Mouse (Mus musculus): ENCODE measurements at regions not wholly inside any gene's neighbourhood (a gene's known extent, or its start where the extent isn't known, plus 50 kb on each side); places are given as distances from the start of the nearest gene placed in this dataset.

DNA sequence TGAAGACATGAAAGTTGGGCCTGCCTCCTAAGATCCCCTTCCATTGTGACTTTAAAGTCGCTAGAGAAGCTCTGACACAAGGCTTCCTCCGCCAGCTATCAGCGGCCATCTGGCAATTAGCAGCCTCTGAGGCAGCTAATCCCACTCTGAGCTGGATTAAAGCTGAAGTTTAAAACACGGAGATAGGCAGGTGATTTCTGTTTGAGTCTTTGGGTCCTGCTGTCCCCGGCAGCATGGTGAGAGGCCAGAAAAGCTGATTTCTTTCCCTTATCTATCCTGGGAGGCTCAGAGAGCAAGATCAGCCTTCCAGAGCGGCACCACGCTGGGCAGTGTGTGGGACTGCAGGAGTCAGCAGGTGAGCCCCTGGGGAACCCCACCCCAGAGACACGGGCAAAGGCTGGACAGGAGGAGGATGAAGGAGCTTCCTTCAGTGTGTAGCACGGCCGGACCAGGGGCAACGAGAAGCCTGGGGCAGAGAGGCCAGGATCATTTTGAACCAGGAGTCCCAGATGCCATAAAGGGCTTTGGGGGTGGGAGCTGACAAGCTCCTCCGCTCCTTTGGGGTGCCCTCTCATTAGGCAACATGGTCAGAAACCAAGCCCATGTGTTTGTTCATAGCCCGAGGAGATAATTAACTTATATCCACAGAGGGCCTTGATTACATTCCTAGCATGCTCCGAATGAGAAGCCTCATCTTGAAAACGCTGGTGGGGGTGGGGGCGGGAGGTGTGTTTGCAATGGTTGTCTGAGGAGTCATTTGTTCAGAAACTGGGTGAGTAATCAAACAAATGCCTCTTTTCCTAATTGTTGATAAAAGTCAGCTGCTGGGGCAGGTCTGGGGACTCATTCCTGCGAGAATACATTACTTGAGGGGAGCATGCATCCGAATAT, 432.8 kb upstream of the Klhl29 start:
- H3K36me3 ChIP-seq (ENCODE audit: control insufficient read depth, insufficient read depth, low read length): no peaks in the 10 kb centered on the region
- WGBS: 12% methylated on average over 18 of the region's 18 CpGs
- H3K9me3 ChIP-seq (ENCODE audit: control insufficient read depth, low read length): no peaks in the 10 kb centered on the region
- no peak overlapping the region for H3K4me2 ChIP-seq (ENCODE audit: low read depth, low read length, severe bottlenecking)
- H3K9ac ChIP-seq (ENCODE audit: low read length): no peak overlapping the region
- no peak overlapping the region for H3K4me3 ChIP-seq (ENCODE audit: low read depth, low read length)
- ATAC-seq (replicated peaks; ENCODE audit: low FRiP score): peak; percentile 27; the same call in 1 of the 2 replicates
- H3K4me1 ChIP-seq (replicated peaks; ENCODE audit: control insufficient read depth, insufficient read depth, low read length): peaks cover 4% of the 10 kb centered on the region; the same call in 1 of the 2 replicates
- no peaks in the 10 kb centered on the region for H3K27me3 ChIP-seq (ENCODE audit: control insufficient read depth, insufficient read depth, low read length)
- DNase-seq (ENCODE audit: low spot score): no peak
- H3K27ac ChIP-seq (ENCODE audit: low read depth, low read length): no peak overlapping the region

- no peak for DNase-seq (ENCODE audit: low spot score)
- Histone ChIP-seq H3K27me3 (ENCODE audit: control insufficient read depth, insufficient read depth, low read length) (no peaks in the 10 kb centered on the region), H3K36me3 (ENCODE audit: control insufficient read depth, insufficient read depth, low read length) (no peaks in the 10 kb centered on the region), H3K4me2 (ENCODE audit: low read depth, low read length, severe bottlenecking) (no peak overlapping the region), H3K27ac (ENCODE audit: low read depth, low read length) (no peak overlapping the region), H3K9ac (ENCODE audit: low read length) (no peak overlapping the region), H3K4me3 (ENCODE audit: low read depth, low read length) (no peak overlapping the region), H3K9me3 (ENCODE audit: control insufficient read depth, low read length) (no peaks in the 10 kb centered on the region), H3K4me1 (replicated peaks; ENCODE audit: control insufficient read depth, insufficient read depth, low read length) (peaks cover 4% of the 10 kb centered on the region; the same call in 1 of the 2 replicates)
- ATAC-seq (replicated peaks; ENCODE audit: low FRiP score): no peak
- WGBS: 92% methylated on average over 2 of the region's 2 CpGs
Measured at GRCm38 (mm10) chr12:5805731-5806130, 430.2 kb upstream of the Klhl29 start.

DNA sequence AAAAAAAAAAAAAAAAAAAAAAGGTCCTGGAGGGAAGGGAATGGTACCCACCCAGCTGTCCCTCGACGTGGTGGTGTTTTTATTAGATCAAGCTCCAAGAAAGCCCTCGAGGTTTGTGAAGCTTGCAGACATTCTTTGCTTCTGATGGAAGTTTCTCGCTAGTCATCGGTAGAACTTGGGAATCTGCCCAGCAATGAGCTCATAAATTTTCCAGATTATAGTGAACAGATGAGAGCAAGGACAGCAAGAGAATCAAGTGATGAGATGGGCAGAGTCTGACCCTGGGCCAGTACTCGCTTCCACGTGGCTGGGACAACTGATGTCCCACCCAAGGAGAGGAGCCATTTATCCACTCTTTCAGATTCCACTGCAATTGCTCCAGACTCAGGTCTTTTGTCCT, 417.6 kb upstream of the Klhl29 start:
- Histone ChIP-seq H3K36me3 (ENCODE audit: control insufficient read depth, insufficient read depth, low read length) (no peaks in the 10 kb centered on the region), H3K27me3 (ENCODE audit: control insufficient read depth, insufficient read depth, low read length) (no peaks in the 10 kb centered on the region), H3K4me1 (replicated peaks; ENCODE audit: control insufficient read depth, insufficient read depth, low read length) (no peaks in the 10 kb centered on the region), H3K9ac (ENCODE audit: low read length) (no peak overlapping the region), H3K4me3 (ENCODE audit: low read depth, low read length) (no peak overlapping the region), H3K9me3 (ENCODE audit: control insufficient read depth, low read length) (no peaks in the 10 kb centered on the region), H3K4me2 (ENCODE audit: low read depth, low read length, severe bottlenecking) (no peak overlapping the region), H3K27ac (ENCODE audit: low read depth, low read length) (no peak overlapping the region)
- no peak for ATAC-seq (replicated peaks; ENCODE audit: low FRiP score)
- no peak for DNase-seq (ENCODE audit: low spot score)
- WGBS: 85% methylated on average over 7 of the region's 7 CpGs

DNA sequence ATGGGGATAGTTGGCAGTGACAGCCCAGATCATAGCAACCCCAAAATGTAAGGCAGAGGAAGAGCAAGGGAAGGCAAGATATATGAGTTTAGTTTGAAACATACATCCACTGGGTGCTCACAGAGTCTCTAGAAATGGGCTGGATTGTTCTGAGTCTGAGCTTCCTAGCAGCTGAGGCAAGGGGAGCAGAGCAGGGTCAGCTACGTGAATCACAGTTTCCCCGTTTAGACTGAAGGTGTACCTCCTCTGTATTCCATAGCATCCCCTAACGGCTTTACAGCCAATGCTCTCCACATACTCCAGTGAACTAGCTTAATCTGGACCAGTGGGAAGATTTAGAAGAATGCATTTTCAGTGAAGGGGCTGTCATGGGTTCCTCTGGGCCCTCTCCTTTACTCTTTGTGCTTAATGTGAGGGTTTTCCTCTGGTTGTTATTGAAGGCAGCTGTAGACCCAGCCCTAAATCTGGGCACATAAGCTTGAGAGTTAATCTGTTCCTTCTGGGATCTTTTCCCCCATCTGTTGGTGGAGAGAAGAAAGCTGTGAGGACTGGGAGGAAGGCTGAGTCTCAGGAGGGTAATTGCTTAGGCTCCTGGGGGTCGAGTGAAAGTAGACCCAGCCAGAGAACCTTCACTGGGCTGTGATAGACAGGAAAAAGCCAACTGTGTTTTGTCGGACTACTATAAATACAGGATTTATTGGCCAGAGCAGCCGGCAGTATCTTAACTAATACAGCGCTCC, 411.8 kb upstream of the Klhl29 start:
- Histone ChIP-seq H3K4me2 (ENCODE audit: low read depth, low read length, severe bottlenecking) (no peak overlapping the region), H3K36me3 (ENCODE audit: control insufficient read depth, insufficient read depth, low read length) (no peaks in the 10 kb centered on the region), H3K4me1 (replicated peaks; ENCODE audit: control insufficient read depth, insufficient read depth, low read length) (no peaks in the 10 kb centered on the region), H3K9me3 (ENCODE audit: control insufficient read depth, low read length) (no peaks in the 10 kb centered on the region), H3K27me3 (ENCODE audit: control insufficient read depth, insufficient read depth, low read length) (no peaks in the 10 kb centered on the region), H3K27ac (ENCODE audit: low read depth, low read length) (no peak overlapping the region), H3K9ac (ENCODE audit: low read length) (no peak overlapping the region), H3K4me3 (ENCODE audit: low read depth, low read length) (no peak overlapping the region)
- 64% methylated on average over 7 of the region's 7 CpGs for WGBS
- no peak for ATAC-seq (replicated peaks; ENCODE audit: low FRiP score)
- no peak for DNase-seq (ENCODE audit: low spot score)

- Histone ChIP-seq H3K9ac (ENCODE audit: low read length) (no peak overlapping the region), H3K4me2 (ENCODE audit: low read depth, low read length, severe bottlenecking) (no peak overlapping the region), H3K36me3 (ENCODE audit: control insufficient read depth, insufficient read depth, low read length) (no peaks in the 10 kb centered on the region), H3K4me3 (ENCODE audit: low read depth, low read length) (no peak overlapping the region), H3K27ac (ENCODE audit: low read depth, low read length) (no peak overlapping the region), H3K27me3 (ENCODE audit: control insufficient read depth, insufficient read depth, low read length) (no peaks in the 10 kb centered on the region), H3K4me1 (replicated peaks; ENCODE audit: control insufficient read depth, insufficient read depth, low read length) (0 out of 2 replicates have a peak, but pooled peaks cover 4% of the 10 kb centered on the region), H3K9me3 (ENCODE audit: control insufficient read depth, low read length) (no peaks in the 10 kb centered on the region)
- ATAC-seq (replicated peaks; ENCODE audit: low FRiP score) (no peak), DNase-seq (ENCODE audit: low spot score) (no peak)
- WGBS: 51% methylated on average over 3 of the region's 3 CpGs
Measured at GRCm38 (mm10) chr12:5781276-5781675, 405.8 kb upstream of the Klhl29 start.

DNA sequence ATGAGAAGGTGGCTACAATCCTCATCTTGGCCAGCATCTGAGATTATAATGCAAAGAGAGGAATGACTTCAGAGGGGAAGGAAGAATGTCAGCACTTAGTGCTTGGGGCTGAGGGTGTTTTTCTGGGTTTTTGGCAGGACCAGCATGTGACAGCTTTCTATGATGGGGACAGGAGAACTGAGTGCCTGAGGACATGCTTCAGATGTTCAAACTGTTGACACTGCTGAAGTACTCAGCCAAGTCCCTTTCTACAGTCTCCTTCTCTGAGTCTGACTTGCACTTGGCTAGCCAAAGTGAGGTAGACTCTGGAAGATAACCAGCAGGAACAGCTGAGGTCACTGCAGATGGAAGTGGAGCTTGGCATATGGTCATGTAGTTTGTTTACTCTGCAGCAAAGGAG, 402.1 kb upstream of the Klhl29 start:
- Histone ChIP-seq H3K9me3 (ENCODE audit: control insufficient read depth, low read length) (no peaks in the 10 kb centered on the region), H3K27ac (ENCODE audit: low read depth, low read length) (no peak overlapping the region), H3K9ac (ENCODE audit: low read length) (no peak overlapping the region), H3K4me3 (ENCODE audit: low read depth, low read length) (no peak overlapping the region), H3K4me1 (replicated peaks; ENCODE audit: control insufficient read depth, insufficient read depth, low read length) (0 out of 2 replicates have a peak, but pooled peaks cover 4% of the 10 kb centered on the region), H3K4me2 (ENCODE audit: low read depth, low read length, severe bottlenecking) (no peak overlapping the region), H3K36me3 (ENCODE audit: control insufficient read depth, insufficient read depth, low read length) (no peaks in the 10 kb centered on the region), H3K27me3 (ENCODE audit: control insufficient read depth, insufficient read depth, low read length) (no peaks in the 10 kb centered on the region)
- ATAC-seq (replicated peaks; ENCODE audit: low FRiP score): no peak
- DNase-seq (ENCODE audit: low spot score): no peak

GRCm38 (mm10) chr12:5771399-5771978, 396.0 kb upstream of the Klhl29 start:
- Histone ChIP-seq H3K27me3 (ENCODE audit: control insufficient read depth, insufficient read depth, low read length) (no peaks in the 10 kb centered on the region), H3K9me3 (ENCODE audit: control insufficient read depth, low read length) (no peaks in the 10 kb centered on the region), H3K4me1 (replicated peaks; ENCODE audit: control insufficient read depth, insufficient read depth, low read length) (no peaks in the 10 kb centered on the region), H3K9ac (ENCODE audit: low read length) (no peak overlapping the region), H3K27ac (ENCODE audit: low read depth, low read length) (no peak overlapping the region), H3K4me2 (ENCODE audit: low read depth, low read length, severe bottlenecking) (no peak overlapping the region), H3K36me3 (ENCODE audit: control insufficient read depth, insufficient read depth, low read length) (no peaks in the 10 kb centered on the region), H3K4me3 (ENCODE audit: low read depth, low read length) (no peak overlapping the region)
- no peak for ATAC-seq (replicated peaks; ENCODE audit: low FRiP score)
- 86% methylated on average over 5 of the region's 5 CpGs for WGBS
- DNase-seq (ENCODE audit: low spot score): no peak

DNA sequence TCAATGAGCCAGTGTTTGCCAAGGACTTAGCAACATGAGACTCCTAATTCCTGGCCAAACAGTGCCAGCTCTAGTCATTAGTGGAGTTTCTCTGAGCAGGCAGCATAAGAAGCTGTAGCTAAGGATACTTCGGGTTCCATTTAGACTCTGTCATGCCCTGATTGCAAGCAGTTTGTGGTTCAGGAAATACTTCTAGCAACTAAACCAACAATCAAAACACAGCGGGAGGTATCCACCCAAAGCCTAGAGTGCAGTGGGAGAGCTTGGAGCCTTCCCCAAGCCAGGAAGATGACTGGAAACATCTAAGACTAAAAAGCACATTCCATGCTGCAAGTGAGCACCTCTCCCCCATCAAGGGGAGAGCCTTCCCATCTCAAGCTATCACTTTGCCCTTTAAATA, 395.0 kb upstream of the Klhl29 start:
- ATAC-seq (replicated peaks; ENCODE audit: low FRiP score): no peak
- Histone ChIP-seq H3K9ac (ENCODE audit: low read length) (no peak overlapping the region), H3K4me3 (ENCODE audit: low read depth, low read length) (no peak overlapping the region), H3K4me2 (ENCODE audit: low read depth, low read length, severe bottlenecking) (no peak overlapping the region), H3K4me1 (replicated peaks; ENCODE audit: control insufficient read depth, insufficient read depth, low read length) (no peaks in the 10 kb centered on the region), H3K36me3 (ENCODE audit: control insufficient read depth, insufficient read depth, low read length) (no peaks in the 10 kb centered on the region), H3K27ac (ENCODE audit: low read depth, low read length) (no peak overlapping the region), H3K27me3 (ENCODE audit: control insufficient read depth, insufficient read depth, low read length) (no peaks in the 10 kb centered on the region), H3K9me3 (ENCODE audit: control insufficient read depth, low read length) (no peaks in the 10 kb centered on the region)
- no peak for DNase-seq (ENCODE audit: low spot score)
- WGBS: 67% methylated on average over 2 of the region's 2 CpGs
